Mouse (Mus musculus): ENCODE measurements around the gene Top1.

Top1 gene

GRCm38 (mm10) chr2:160645614-160646137 lies at the start of gene Top1:
Top1 (plus strand) TSS chr2:160645888.
- DNase-seq (ENCODE audit: low spot score in 2 of 2): peak; percentile 98 to 99

- DNase-seq (ENCODE audit: low spot score in 2 of 2): peak; percentile 74 to 77
Observed at GRCm38 (mm10) chr2:160597582-160598281, 48.0 kb upstream of the Top1 start.

- DNase-seq (ENCODE audit: low spot score in 2 of 2): no peak
Observed at GRCm38 (mm10) chr2:160601805-160602204, 43.9 kb upstream of the Top1 start.

- DNase-seq (ENCODE audit: low spot score in 2 of 2): no peak
Observed at GRCm38 (mm10) chr2:160603154-160603933, 42.3 kb upstream of the Top1 start.

- no peak for DNase-seq (ENCODE audit: low spot score in 2 of 2)
Observed at GRCm38 (mm10) chr2:160610012-160610411, 35.7 kb upstream of the Top1 start.

- no peak for DNase-seq (ENCODE audit: low spot score in 2 of 2)
Observed at GRCm38 (mm10) chr2:160613186-160613919, 32.3 kb upstream of the Top1 start.

- DNase-seq (ENCODE audit: low spot score in 2 of 2): no peak
Observed at GRCm38 (mm10) chr2:160617741-160618140, 27.9 kb upstream of the Top1 start.

- no peak for DNase-seq (ENCODE audit: low spot score in 2 of 2)
Observed at GRCm38 (mm10) chr2:160618619-160619220, 27.0 kb upstream of the Top1 start.

- no peak for DNase-seq (ENCODE audit: low spot score in 2 of 2)
Observed at GRCm38 (mm10) chr2:160619300-160619699, 26.4 kb upstream of the Top1 start.

- DNase-seq (ENCODE audit: low spot score in 2 of 2): peak in 1 of 2 experiments; percentile 14
Observed at GRCm38 (mm10) chr2:160619831-160620230, 25.9 kb upstream of the Top1 start.

- DNase-seq (ENCODE audit: low spot score in 2 of 2): no peak
Observed at GRCm38 (mm10) chr2:160620279-160620963, 25.3 kb upstream of the Top1 start.

GRCm38 (mm10) chr2:160621001-160621448 lies 24.7 kb upstream of the Top1 start:
- peak in 1 of 2 experiments; percentile 23 for DNase-seq (ENCODE audit: low spot score in 2 of 2)

GRCm38 (mm10) chr2:160621661-160622211 lies 24.0 kb upstream of the Top1 start:
- DNase-seq (ENCODE audit: low spot score in 2 of 2): peak; percentile 58 to 70

- no peak for DNase-seq (ENCODE audit: low spot score in 2 of 2)
Observed at GRCm38 (mm10) chr2:160622646-160623045, 23.0 kb upstream of the Top1 start.

GRCm38 (mm10) chr2:160623745-160624144 lies 21.9 kb upstream of the Top1 start:
- no peak for DNase-seq (ENCODE audit: low spot score in 2 of 2)

GRCm38 (mm10) chr2:160627207-160628025 lies 18.3 kb upstream of the Top1 start:
- DNase-seq (ENCODE audit: low spot score in 2 of 2): no peak

GRCm38 (mm10) chr2:160628055-160628454 lies 17.6 kb upstream of the Top1 start:
- DNase-seq (ENCODE audit: low spot score in 2 of 2): no peak

GRCm38 (mm10) chr2:160628666-160629527 lies 16.8 kb upstream of the Top1 start:
- no peak for DNase-seq (ENCODE audit: low spot score in 2 of 2)

- no peak for DNase-seq (ENCODE audit: low spot score in 2 of 2)
Observed at GRCm38 (mm10) chr2:160629528-160629830, 16.2 kb upstream of the Top1 start.

Measured in frontal cortex, postnatal 36 days (tissue).